Mouse (Mus musculus) heart, postnatal 0 days (tissue): ENCODE measurements around the gene Fgfr2. TPM values are rescaled to one million over a fixed set of nuclear protein-coding genes. Genes with fewer than 3 reads are reported as not detected.

Experiments used
- ATAC-seq: fragments of 200-750 bp; cut with Nextera tagmentation; 2 replicates; pipeline ENCODE4 v1.8.0; 2017; ENCODE audit warnings: low read depth, moderate number of reproducible peaks, moderate library complexity; ENCODE audit not compliant: insufficient read depth
- DNase-seq: peaks from one replicate; pipeline ENCODE4 v3.0.0-alpha.2; 2016; ENCODE audit warnings: low spot score
- H3K27ac ChIP-seq: fragments of 300-500 bp; sonication (generic); 2 replicates; pipeline ENCODE4 v1.5.1; 2014; ENCODE audit warnings: low read depth, mild to moderate bottlenecking
- H3K27me3 ChIP-seq: fragments of 300-500 bp; sonication (generic); 2 replicates; pipeline ENCODE4 v1.6.1; 2014; ENCODE audit warnings: low read length, mixed read lengths; ENCODE audit not compliant: control insufficient read depth, insufficient read depth
- H3K36me3 ChIP-seq: fragments of 300-500 bp; sonication (generic); replicated peaks from 2 replicates; pipeline ENCODE4 v1.6.1; 2014; ENCODE audit warnings: low read length, mixed read lengths; ENCODE audit not compliant: control insufficient read depth, insufficient read depth
- H3K4me1 ChIP-seq: fragments of 300-500 bp; sonication (generic); 2 replicates; pipeline ENCODE4 v1.6.1; 2014; ENCODE audit warnings: antibody characterized with exemption; ENCODE audit not compliant: control insufficient read depth, insufficient read depth
- H3K4me2 ChIP-seq: fragments of 300-500 bp; sonication (generic); 2 replicates; pipeline ENCODE4 v1.6.1; 2014; ENCODE audit warnings: low read depth, mild to moderate bottlenecking, low read length, moderate library complexity
- H3K4me3 ChIP-seq: fragments of 300-500 bp; sonication (generic); 2 replicates; pipeline ENCODE4 v1.5.1; 2014; ENCODE audit warnings: low read depth, low read length
- H3K9ac ChIP-seq: fragments of 300-500 bp; sonication (generic); replicated peaks from 2 replicates; pipeline ENCODE4 v1.6.1; 2014; ENCODE audit warnings: low read depth, low read length, mixed read lengths
- H3K9me3 ChIP-seq: fragments of 300-500 bp; sonication (generic); replicated peaks from 2 replicates; pipeline ENCODE4 v1.6.1; 2016; ENCODE audit warnings: low read length; ENCODE audit not compliant: control insufficient read depth
- CTCF ChIP-seq: IDR thresholded peaks from 2 replicates; pipeline ENCODE4 v1.5.1; 2016; ENCODE audit warnings: antibody characterized with exemption, control low read depth, low read depth
- EP300 ChIP-seq: IDR thresholded peaks from 2 replicates; pipeline ENCODE4 v1.6.1; 2016; ENCODE audit warnings: antibody characterized with exemption, low read depth
- WGBS: fragments of 180-500 bp; shearing (Covaris S2); extraction: QIAGEN DNeasy Blood & Tissue Kit; methylation state at CpG from one replicate; pipeline ENCODE4 v1.1.7; 2014; 5-methylcytosine and 5-hydroxymethylcytosine counted together
- polyA plus RNA-seq: library from polyadenylated mRNA; unstranded; fragments of >200 nt; fragmentation: Nextera tagmentation; extraction: Ambion mirVana; gene quantifications from 2 replicates; pipeline ENCODE4 v1.2.1, GENCODE M21; 2015
- total RNA-seq: library from RNA; depleted of rRNA; stranded (reverse); fragments of >200 nt; gene quantifications from 2 replicates; pipeline ENCODE4 v1.2.3, GENCODE M21; 2014; ENCODE audit warnings: low replicate concordance

Fgfr2 gene
- total and polyA plus RNA-seq, 2 experiments from 2014 or later, result 3.8 to 11.5 TPM

DNA sequence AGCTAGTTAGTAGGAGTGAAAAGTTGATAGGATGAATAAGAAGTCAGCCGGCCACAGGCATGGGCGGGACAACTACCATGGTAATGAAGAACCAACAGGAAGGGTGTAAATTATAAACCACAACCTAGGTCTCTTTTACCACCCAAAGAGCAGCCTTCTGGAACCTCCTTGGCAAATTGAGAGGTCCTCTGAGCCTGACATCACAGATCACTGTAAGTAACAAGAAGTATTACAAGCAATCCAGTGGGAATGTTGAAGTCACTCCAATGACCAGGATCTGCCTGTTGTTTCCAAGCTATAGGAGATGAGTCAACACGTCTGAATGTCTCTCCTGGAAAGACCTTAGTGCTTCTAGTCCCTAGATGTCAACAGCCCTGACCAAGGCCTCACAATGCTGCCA is 61.1 kb downstream of the Fgfr2 start:
- H3K4me2 ChIP-seq, result no peak overlapping the region
- no peaks in the 10 kb centered on the region; the same call in 1 of the 2 replicates for H3K36me3 ChIP-seq
- H3K9me3 ChIP-seq, result no peaks in the 10 kb centered on the region
- H3K9ac ChIP-seq, result no peak overlapping the region
- ATAC-seq (no peak), DNase-seq (no peak)
- no peak for TF ChIP-seq EP300
- TF ChIP-seq CTCF, result no peak
- H3K4me1 ChIP-seq, result peaks cover 51% of the 10 kb centered on the region
- H3K4me3 ChIP-seq, result no peak overlapping the region
- 60% methylated on average over 3 of the region's 3 CpGs for WGBS
- no peaks in the 10 kb centered on the region for H3K27me3 ChIP-seq
- H3K27ac ChIP-seq, result no peak overlapping the region

- no peak for ATAC-seq
- Histone ChIP-seq H3K9ac (no peak overlapping the region), H3K27ac (no peak overlapping the region), H3K9me3 (no peaks in the 10 kb centered on the region), H3K27me3 (no peaks in the 10 kb centered on the region), H3K4me1 (peaks cover 40% of the 10 kb centered on the region), H3K4me3 (no peak overlapping the region), H3K4me2 (no peak overlapping the region), H3K36me3 (no peaks in the 10 kb centered on the region)
- WGBS, result 83% methylated on average over 6 of the region's 6 CpGs
- TF ChIP-seq EP300, result no peak
- TF ChIP-seq CTCF, result no peak
- no peak for DNase-seq
Measured at GRCm38 (mm10) chr7:133060170-133060569, 63.0 kb downstream of the Fgfr2 start.

DNA sequence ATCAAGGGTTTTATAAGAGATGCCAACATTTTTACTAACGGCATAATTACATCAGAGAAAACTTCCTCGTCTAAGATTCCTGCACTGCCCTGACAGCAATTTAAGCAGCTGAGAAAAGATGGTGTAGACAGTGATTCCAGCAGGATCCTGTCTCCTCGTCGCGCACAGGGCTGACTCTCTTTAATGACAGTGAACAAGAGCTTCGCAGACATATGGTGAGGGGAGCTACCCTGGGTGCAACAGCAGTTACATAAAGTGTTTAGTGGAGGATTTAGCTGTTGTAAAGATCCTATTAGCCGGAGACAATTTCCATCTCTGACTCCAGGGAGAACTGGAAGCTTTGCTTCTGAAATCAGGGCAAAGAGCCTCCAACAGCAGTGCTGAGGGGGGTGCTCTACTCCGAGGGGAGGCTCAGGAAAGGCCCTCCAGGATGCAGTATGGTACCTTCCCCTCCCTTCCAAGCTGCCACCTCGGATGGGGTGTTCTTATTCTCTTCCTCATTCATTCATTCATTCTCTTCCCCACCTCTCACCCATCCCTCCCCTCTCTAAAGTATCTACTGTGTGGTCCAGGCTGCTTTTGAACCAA is 63.5 kb downstream of the Fgfr2 start:
- WGBS, result 60% methylated on average over 9 of the region's 9 CpGs
- Histone ChIP-seq H3K36me3 (no peaks in the 10 kb centered on the region), H3K4me2 (no peak overlapping the region), H3K4me1 (peaks cover 39% of the 10 kb centered on the region), H3K27ac (peak overlapping the region; percentile 88), H3K9me3 (no peaks in the 10 kb centered on the region), H3K9ac (no peak overlapping the region), H3K27me3 (no peaks in the 10 kb centered on the region), H3K4me3 (no peak overlapping the region)
- ATAC-seq, result no peak
- no peak for TF ChIP-seq CTCF
- TF ChIP-seq EP300, result no peak
- DNase-seq, result no peak

DNA sequence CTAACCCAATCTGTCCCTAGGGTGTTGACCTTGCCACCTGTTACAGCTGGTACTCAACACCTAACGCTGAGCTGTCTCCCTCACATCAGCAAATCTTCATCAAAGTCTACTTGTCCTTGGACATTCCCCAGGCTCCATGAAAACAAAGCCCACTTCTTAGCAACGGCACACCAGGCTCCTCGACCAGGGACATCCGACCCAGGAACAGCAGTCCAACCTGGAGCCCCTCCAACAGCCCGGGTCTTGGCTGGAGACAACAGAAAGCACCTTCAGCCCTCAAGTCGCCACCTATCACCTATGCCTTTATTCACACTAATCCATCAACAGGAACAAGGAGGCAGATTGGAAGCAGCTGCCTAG is 64.0 kb downstream of the Fgfr2 start:
- no peaks in the 10 kb centered on the region for H3K36me3 ChIP-seq
- H3K9ac ChIP-seq, result no peak overlapping the region
- ATAC-seq (peak; percentile 25), DNase-seq (no peak)
- no peaks in the 10 kb centered on the region for H3K9me3 ChIP-seq
- 21% methylated on average over 6 of the region's 6 CpGs for WGBS
- H3K4me2 ChIP-seq, result 0 out of 2 replicates have a peak overlapping the region, but pooled peaks have one; percentile 22
- H3K27ac ChIP-seq, result peak overlapping the region; percentile 88
- TF ChIP-seq CTCF (no peak), EP300 (no peak)
- H3K4me1 ChIP-seq, result peaks cover 36% of the 10 kb centered on the region
- H3K27me3 ChIP-seq, result no peaks in the 10 kb centered on the region
- no peak overlapping the region for H3K4me3 ChIP-seq

- WGBS, result 31% methylated on average over 12 of the region's 12 CpGs
- H3K27ac ChIP-seq, result peak overlapping the region; percentile 88
- TF ChIP-seq CTCF, result no peak
- no peak for TF ChIP-seq EP300
- H3K4me1 ChIP-seq, result peaks cover 34% of the 10 kb centered on the region
- no peak overlapping the region for H3K9ac ChIP-seq
- no peaks in the 10 kb centered on the region for H3K9me3 ChIP-seq
- no peaks in the 10 kb centered on the region for H3K36me3 ChIP-seq
- DNase-seq (peak; percentile 75), ATAC-seq (peak; percentile 77)
- peak overlapping the region; percentile 22; the same call in 1 of the 2 replicates for H3K4me2 ChIP-seq
- H3K27me3 ChIP-seq, result no peaks in the 10 kb centered on the region
- H3K4me3 ChIP-seq, result no peak overlapping the region
Measured at GRCm38 (mm10) chr7:133058496-133059149, 64.5 kb downstream of the Fgfr2 start.

DNA sequence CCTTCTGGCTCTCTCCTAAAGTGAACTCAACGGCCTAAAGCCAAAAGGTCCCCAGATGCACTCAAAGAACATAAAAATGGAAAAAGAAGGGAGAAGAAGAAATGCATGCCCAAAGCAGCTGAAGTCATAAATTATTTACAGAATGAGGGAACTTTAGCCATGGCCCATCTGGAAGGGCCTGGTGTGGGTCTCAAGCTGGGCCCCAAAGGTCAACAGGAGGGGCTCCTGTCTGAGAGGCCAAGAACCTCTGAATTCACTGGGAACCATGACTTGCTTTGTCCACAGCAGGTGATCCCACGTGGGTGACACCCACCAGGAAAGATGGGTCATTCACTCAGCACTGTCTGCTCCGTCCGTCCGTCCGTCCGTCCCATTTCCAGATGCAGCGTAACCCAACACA is 66.2 kb downstream of the Fgfr2 start:
- Histone ChIP-seq H3K4me3 (no peak overlapping the region), H3K9ac (no peak overlapping the region), H3K9me3 (no peaks in the 10 kb centered on the region), H3K4me1 (peaks cover 42% of the 10 kb centered on the region), H3K27me3 (no peaks in the 10 kb centered on the region), H3K27ac (no peak overlapping the region), H3K4me2 (no peak overlapping the region), H3K36me3 (no peaks in the 10 kb centered on the region)
- ATAC-seq (no peak), DNase-seq (no peak)
- TF ChIP-seq CTCF (no peak), EP300 (no peak)
- WGBS, result 90% methylated on average over 8 of the region's 8 CpGs
